Mouse (Mus musculus) limb, embryonic 14.5 days (tissue): ENCODE measurements at regions not wholly inside any gene's neighbourhood (a gene's known extent, or its start where the extent isn't known, plus 50 kb on each side); places are given as distances from the start of the nearest gene placed in this dataset.

Experiments
- ATAC-seq: fragments of 200-750 bp; cut with Nextera tagmentation; 2 replicates; pipeline ENCODE4 v1.8.0; 2017; ENCODE audit warnings: low read depth, moderate number of reproducible peaks, moderate TSS enrichment; ENCODE audit not compliant: low FRiP score
- DNase-seq: peaks from one replicate; pipeline ENCODE4 v3.0.0-alpha.2; 2015; ENCODE audit warnings: low spot score
- H3K27ac ChIP-seq: fragments of 300-500 bp; sonication (generic); replicated peaks from 2 replicates; pipeline ENCODE4 v1.5.1; 2014; ENCODE audit warnings: low read depth, mild to moderate bottlenecking, low read length, moderate library complexity, mixed read lengths
- H3K27me3 ChIP-seq: fragments of 300-500 bp; sonication (generic); 2 replicates; pipeline ENCODE4 v1.6.1; 2014; ENCODE audit warnings: low read length, mixed read lengths; ENCODE audit not compliant: control insufficient read depth, insufficient read depth
- H3K36me3 ChIP-seq: fragments of 300-500 bp; sonication (generic); 2 replicates; pipeline ENCODE4 v1.6.1; 2014; ENCODE audit warnings: mild to moderate bottlenecking, low read length, moderate library complexity, mixed read lengths; ENCODE audit not compliant: control insufficient read depth, insufficient read depth
- H3K4me1 ChIP-seq: fragments of 300-500 bp; sonication (generic); 2 replicates; pipeline ENCODE4 v1.6.1; 2014; ENCODE audit warnings: antibody characterized with exemption, low read length, mixed read lengths; ENCODE audit not compliant: control insufficient read depth, insufficient read depth
- H3K4me2 ChIP-seq: fragments of 300-500 bp; sonication (generic); replicated peaks from 2 replicates; pipeline ENCODE4 v1.6.1; 2014; ENCODE audit warnings: low read depth, mild to moderate bottlenecking, low read length, moderate library complexity; ENCODE audit not compliant: severe bottlenecking
- H3K4me3 ChIP-seq: fragments of 300-500 bp; sonication (generic); replicated peaks from 2 replicates; pipeline ENCODE4 v1.5.1; 2014; ENCODE audit warnings: low read length
- H3K9ac ChIP-seq: fragments of 300-500 bp; sonication (generic); 2 replicates; pipeline ENCODE4 v1.6.1; 2014; ENCODE audit warnings: mild to moderate bottlenecking, low read depth, low read length, moderate library complexity; ENCODE audit not compliant: severe bottlenecking
- H3K9me3 ChIP-seq: fragments of 300-500 bp; sonication (generic); 2 replicates; pipeline ENCODE4 v1.6.1; 2016; ENCODE audit warnings: low read length; ENCODE audit not compliant: control insufficient read depth
- POLR2A ChIP-seq: fragments of 200-500 bp; IDR thresholded peaks from 2 replicates; pipeline ENCODE4 v1.8.0; 2012; ENCODE audit warnings: inconsistent platforms, mild to moderate bottlenecking, moderate library complexity, borderline replicate concordance; ENCODE audit not compliant: insufficient read depth, insufficient read length; ENCODE audit errors: extremely low read depth
- WGBS: fragments of 180-500 bp; shearing (Covaris S2); extraction: QIAGEN DNeasy Blood & Tissue Kit; methylation state at CpG from one replicate; pipeline ENCODE4 v1.1.7; 2014; 5-methylcytosine and 5-hydroxymethylcytosine counted together

GRCm38 (mm10) chr12:99643016-99643415 is 79.6 kb upstream of the Foxn3 start:
- H3K4me3 ChIP-seq: no peak overlapping the region
- ATAC-seq (no peak), DNase-seq (no peak)
- H3K9ac ChIP-seq: no peak overlapping the region
- peaks cover 19% of the 10 kb centered on the region for H3K9me3 ChIP-seq
- TF ChIP-seq POLR2A: no peak
- no peaks in the 10 kb centered on the region for H3K36me3 ChIP-seq
- 96% methylated on average over 16 of the region's 16 CpGs for WGBS
- H3K4me2 ChIP-seq: no peak overlapping the region
- no peak overlapping the region for H3K27ac ChIP-seq
- no peaks in the 10 kb centered on the region for H3K27me3 ChIP-seq
- H3K4me1 ChIP-seq: peaks cover 13% of the 10 kb centered on the region

- Histone ChIP-seq H3K27me3 (no peaks in the 10 kb centered on the region), H3K9me3 (peaks cover 19% of the 10 kb centered on the region), H3K4me3 (no peak overlapping the region), H3K4me1 (peaks cover 13% of the 10 kb centered on the region), H3K4me2 (no peak overlapping the region), H3K9ac (no peak overlapping the region), H3K36me3 (no peaks in the 10 kb centered on the region), H3K27ac (no peak overlapping the region)
- WGBS: 77% methylated on average over 7 of the region's 7 CpGs
- TF ChIP-seq POLR2A: no peak
- DNase-seq (peak; percentile 14), ATAC-seq (no peak)
Observed at GRCm38 (mm10) chr12:99642131-99642895, 78.9 kb upstream of the Foxn3 start.

GRCm38 (mm10) chr12:99641278-99641677 is 77.9 kb upstream of the Foxn3 start:
- ATAC-seq (no peak), DNase-seq (no peak)
- H3K27ac ChIP-seq: no peak overlapping the region
- H3K9me3 ChIP-seq: peaks cover 20% of the 10 kb centered on the region
- 40% methylated on average over 7 of the region's 9 CpGs for WGBS
- H3K27me3 ChIP-seq: no peaks in the 10 kb centered on the region
- no peaks in the 10 kb centered on the region for H3K36me3 ChIP-seq
- peak overlapping the region; percentile 39 for H3K4me2 ChIP-seq
- peak overlapping the region; percentile 18; the same call in 1 of the 2 replicates for H3K4me3 ChIP-seq
- no peak overlapping the region for H3K9ac ChIP-seq
- H3K4me1 ChIP-seq: peaks cover 13% of the 10 kb centered on the region
- no peak for TF ChIP-seq POLR2A

- Histone ChIP-seq H3K4me1 (peaks cover 13% of the 10 kb centered on the region), H3K36me3 (no peaks in the 10 kb centered on the region), H3K9me3 (peaks cover 23% of the 10 kb centered on the region), H3K27me3 (no peaks in the 10 kb centered on the region), H3K4me2 (peak overlapping the region; percentile 39), H3K9ac (0 out of 2 replicates have a peak overlapping the region, but pooled peaks have one; percentile 2), H3K4me3 (peak overlapping the region; percentile 18), H3K27ac (no peak overlapping the region; the same call in 1 of the 2 replicates)
- WGBS: 18% methylated on average over 18 of the region's 18 CpGs
- no peak for ATAC-seq
- DNase-seq: no peak
- TF ChIP-seq POLR2A: no peak
Observed at GRCm38 (mm10) chr12:99640214-99641151, 77.1 kb upstream of the Foxn3 start.

- Histone ChIP-seq H3K27ac (no peak overlapping the region), H3K9ac (0 out of 2 replicates have a peak overlapping the region, but pooled peaks have one; percentile 2), H3K9me3 (peaks cover 18% of the 10 kb centered on the region), H3K4me3 (no peak overlapping the region), H3K4me2 (no peak overlapping the region; the same call in 1 of the 2 replicates), H3K4me1 (peaks cover 13% of the 10 kb centered on the region), H3K27me3 (no peaks in the 10 kb centered on the region), H3K36me3 (no peaks in the 10 kb centered on the region)
- peak; percentile 34 for DNase-seq
- 34% methylated on average over 8 of the region's 8 CpGs for WGBS
- no peak for ATAC-seq
- no peak for TF ChIP-seq POLR2A
Observed at GRCm38 (mm10) chr12:99639847-99640213, 76.4 kb upstream of the Foxn3 start.
